Mouse (Mus musculus) embryonic fibroblast, embryonic 13.5 days (primary cell): Measurements from ENCODE around the gene Nr1h3.

ENCODE experiments used
- CTCF ChIP-seq: IDR thresholded peaks from 2 replicates; pipeline ENCODE4 v1.5.1; 2011; ENCODE audit warnings: mild to moderate bottlenecking, control low read depth, low read length, moderate library complexity, borderline replicate concordance; ENCODE audit not compliant: insufficient read depth
- POLR2A ChIP-seq: IDR thresholded peaks from 2 replicates; pipeline ENCODE4 v1.6.1; 2011; ENCODE audit warnings: low read depth, mild to moderate bottlenecking, control low read depth, low read length, moderate library complexity

DNA sequence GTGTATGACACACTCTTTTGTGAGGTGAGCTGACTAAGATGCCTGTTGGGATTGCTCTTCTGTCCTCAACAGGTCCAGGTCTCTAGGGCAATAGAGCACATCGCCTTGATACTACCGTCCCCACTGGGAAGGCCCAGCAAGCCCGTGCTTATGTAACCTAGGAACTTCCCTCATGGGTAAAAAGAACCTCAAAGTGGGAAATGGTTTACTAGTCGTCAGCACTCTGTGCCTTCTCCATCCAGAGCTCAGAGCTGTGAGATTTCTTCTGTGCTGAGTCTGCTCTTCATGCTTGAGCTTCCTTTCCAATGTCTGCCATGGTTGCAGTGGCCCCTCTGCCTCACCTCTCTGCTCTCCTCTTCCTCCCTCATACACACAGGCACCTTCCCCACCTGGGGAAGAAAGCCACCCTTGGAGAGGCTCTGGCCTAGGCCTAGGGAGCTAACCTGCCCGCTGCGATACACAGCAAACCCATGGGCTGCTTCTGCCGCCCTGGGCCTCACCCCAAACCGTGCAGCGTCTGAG lies 3.7 kb upstream of the Nr1h3 start:
- TF ChIP-seq CTCF (no peak), POLR2A (no peak)
